Mouse (Mus musculus) mesoderm, embryonic 11.5 days (tissue): Measurements from ENCODE around the gene Zfp523.
"Not testable (repeated sequence)": the region's sequence is repeated elsewhere in the genome, so short reads cannot be mapped to it uniquely, and the experiment has no call there.

ENCODE experiments used
- DNase-seq: peaks from one replicate; pipeline ENCODE4 v3.0.0-alpha.2; 2012; ENCODE audit warnings: low read depth, low spot score

The Zfp523 gene

GRCm38 (mm10) chr17:28209457-28210110 is 32.7 kb downstream of the Zfp523 start:
- no peak for DNase-seq

DNA sequence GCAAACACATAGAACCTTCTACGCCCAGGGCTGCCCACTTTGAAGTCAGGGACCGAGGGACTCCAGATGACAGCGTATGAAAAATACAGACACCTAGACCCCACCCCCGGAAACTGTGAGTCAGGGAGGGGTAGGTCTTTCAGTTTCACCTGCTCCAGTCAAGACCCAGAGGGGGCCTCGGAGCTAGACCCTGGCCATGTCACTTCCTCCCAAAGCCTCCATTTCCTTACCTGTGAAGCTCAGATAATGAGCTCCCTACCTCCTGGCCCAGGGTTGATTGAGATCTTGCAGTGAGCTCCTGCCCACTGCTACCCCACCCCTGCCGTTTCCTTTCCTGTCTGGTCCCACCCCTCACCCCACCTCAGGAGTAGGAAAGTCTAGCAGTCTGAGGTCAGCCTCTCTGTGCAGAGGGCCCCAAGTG is 35.0 kb downstream of the Zfp523 start:
- no peak for DNase-seq

GRCm38 (mm10) chr17:28212391-28212790 is 35.5 kb downstream of the Zfp523 start:
- no peak for DNase-seq

- DNase-seq: no peak
These were observed 36.3 kb downstream of the Zfp523 start for GRCm38 (mm10) chr17:28213236-28213635.

DNA sequence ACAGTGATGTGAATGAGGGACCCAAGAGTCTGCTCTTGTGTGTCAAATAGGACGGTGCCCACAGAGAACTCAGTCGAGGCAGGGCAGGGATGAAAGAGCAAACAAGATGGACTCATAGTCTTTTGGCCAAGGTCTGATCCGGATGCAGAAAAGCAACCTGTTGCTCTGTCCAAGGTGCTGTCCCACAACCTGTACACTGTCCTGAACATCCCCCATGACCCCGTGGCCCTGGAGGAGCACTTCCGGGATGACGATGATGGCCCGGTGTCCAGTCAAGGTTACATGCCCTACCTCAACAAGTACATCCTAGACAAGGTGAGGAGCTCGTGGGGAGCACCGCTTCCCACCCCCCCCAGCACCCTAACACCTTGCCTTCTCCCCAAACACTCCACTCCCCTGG is 39.9 kb downstream of the Zfp523 start:
- DNase-seq: no peak

DNA sequence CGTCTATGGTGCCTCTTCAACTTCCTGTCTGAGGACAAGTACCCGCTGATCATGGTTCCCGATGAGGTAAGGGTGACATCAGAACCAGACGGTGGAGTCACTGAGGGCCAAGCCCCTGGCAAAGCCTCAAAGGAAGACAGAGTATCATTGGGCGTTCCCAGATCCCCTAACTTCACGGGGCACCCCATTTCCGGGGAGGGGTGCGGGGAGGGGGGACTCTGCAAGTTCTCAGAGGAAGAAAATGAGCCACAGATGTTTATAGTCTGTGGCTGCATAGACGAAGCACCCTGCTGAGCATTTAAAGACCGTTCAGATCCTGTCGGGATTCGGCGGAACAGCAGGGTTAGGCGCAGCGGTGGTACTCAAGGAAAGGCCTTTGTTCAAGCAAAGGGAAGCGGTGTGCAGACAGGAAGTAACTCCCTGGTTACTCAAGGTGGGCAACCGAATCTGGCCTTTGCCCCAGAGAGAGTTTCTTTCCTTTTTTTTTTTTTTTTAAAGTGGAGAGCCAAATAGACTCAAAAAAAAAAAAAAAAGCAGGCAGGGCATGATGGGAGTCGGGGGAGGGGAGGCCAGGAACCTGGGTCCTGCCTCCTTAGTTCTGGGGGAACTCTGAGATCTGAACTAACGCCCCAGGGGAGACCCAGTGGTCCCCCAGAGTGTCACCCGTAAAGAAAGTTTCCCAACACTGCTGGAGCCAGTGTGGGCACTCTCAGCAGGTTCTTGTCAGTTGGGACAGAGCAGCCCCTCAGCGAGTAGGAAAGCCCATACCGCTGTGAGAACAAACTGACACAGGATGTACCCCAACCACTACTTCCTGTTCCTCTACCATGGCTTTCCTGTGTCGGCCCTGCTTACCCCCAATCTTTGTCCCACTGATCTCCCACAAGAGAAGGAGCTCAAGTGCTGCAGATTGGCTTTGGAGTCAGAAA is 41.1 kb downstream of the Zfp523 start:
- DNase-seq: no peak

- not testable (repeated sequence) for DNase-seq
These were observed 45.5 kb downstream of the Zfp523 start for GRCm38 (mm10) chr17:28222463-28222862.

- DNase-seq: peak; percentile 90
These were observed 46.8 kb downstream of the Zfp523 start for GRCm38 (mm10) chr17:28223561-28224391.

- DNase-seq: no peak
These were observed 47.7 kb downstream of the Zfp523 start for GRCm38 (mm10) chr17:28224615-28225014.

DNA sequence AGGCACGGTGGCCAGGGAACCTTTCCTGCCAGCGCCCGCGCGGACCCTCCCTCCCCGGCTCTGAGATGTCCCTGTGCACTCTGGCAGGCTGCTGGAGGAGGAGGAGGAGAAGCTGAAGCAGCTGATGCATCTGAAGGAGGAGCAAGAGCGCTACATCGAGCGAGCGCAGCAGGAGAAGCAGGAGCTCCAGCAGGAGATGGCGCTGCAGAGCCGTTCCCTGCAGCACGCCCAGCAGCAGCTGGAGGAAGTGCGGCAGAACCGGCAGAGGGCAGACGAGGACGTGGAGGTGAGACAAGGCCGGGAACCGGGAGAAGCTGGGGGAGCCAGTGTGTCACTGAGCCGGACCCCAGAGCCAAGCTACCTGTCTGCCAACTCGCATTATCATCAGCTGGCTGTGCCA is 49.1 kb downstream of the Zfp523 start:
- DNase-seq: peak; percentile 93

- no peak for DNase-seq
These were observed 53.6 kb downstream of the Zfp523 start for GRCm38 (mm10) chr17:28230486-28230885.

DNA sequence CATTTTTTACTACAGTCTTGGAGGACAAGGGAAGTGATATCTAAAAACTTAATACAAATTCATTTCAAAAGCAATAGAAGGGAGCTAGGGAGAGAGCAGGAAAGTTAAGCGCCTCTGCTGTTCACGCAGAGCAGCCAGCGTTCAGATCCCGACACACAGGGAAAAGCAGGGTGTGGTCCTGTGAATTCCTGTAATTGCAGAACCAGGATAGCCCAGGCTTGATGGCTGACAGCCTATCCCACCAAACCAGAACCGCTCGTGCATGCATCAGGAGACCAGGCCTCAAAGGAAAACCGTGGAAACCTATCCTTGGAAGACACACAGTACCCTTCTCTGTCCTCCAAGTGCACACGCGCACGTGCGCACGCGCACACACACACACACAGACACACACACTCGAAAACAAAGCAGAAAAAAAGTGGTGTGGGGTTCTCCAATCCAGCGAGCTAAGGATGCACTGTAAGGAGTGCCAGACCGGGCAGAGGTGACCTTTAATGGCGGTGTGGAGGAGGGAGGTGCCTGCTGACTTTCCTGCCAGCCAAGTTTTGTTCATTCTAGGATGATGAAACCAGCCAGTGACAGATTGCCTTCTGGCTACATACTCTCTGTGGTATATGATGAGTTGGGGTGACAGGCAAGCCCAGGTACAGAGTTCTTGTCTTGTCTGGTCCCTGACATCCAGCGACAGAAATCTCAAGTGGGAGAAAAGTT is 54.3 kb downstream of the Zfp523 start:
- DNase-seq: no peak

DNA sequence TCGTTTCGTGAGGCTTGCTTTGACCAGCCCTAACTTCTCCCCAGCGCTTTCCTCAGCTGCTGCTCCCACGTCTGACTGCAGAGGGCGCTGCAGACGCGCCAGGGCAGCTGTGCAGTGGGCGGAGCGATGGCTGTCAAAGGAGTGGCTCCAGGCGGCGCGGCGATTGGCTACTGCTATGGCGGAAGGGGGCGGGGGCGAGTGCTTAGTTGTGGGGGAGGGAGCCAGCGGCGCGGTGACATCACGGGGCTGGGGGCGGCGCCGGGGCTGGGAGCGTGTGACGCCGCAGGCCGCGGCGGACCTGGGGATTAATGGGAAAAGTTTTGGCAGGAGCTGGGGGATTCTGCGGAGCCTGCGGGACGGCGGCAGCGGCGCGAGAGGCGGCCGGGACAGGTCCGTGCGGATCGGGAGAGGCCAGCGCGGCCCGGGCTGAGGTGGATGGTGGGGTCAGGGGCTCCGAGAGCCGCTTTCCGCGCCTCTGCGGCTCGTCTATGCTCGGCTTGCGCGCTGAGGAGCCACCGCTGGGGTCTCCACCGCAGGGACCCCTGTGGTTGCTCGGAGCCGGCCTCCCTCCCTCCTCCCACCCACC is 55.6 kb downstream of the Zfp523 start, which contains the start of gene Ppard:
Ppard (plus strand) TSS at position 226 of the 586 bp plus-strand sequence.
- peak; percentile 97 for DNase-seq

DNA sequence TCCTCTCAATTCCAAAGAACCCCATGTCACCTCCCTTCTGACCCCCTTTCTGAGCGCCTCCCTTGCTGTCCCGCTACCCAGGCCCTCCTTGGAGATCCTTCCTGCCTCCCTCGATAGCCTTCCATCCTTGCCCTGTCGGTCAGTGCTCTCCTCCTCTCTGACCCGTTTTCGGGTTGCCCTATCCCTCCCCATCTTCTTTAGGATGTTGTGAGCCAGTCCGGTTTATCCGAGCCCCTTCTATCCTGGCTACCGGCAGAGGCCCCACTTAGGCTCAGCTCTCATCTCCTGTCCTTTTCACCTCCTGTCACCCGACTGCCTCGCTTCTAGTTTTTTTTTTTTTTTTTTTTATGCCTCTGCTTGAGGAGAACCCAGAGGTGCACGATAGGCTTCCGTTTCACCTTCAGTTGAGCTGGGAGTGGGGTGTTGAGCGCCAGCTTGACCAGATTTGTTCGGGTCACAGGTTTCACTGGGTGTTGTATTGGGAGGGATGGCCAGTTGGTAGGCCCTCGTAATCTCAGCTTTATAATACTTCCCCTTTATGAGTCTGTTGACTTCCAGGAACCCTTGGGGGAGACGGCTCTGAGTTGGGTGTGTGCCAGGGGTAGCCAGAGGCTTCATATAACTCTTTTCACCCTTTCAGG is 56.3 kb downstream of the Zfp523 start:
- DNase-seq: no peak

DNA sequence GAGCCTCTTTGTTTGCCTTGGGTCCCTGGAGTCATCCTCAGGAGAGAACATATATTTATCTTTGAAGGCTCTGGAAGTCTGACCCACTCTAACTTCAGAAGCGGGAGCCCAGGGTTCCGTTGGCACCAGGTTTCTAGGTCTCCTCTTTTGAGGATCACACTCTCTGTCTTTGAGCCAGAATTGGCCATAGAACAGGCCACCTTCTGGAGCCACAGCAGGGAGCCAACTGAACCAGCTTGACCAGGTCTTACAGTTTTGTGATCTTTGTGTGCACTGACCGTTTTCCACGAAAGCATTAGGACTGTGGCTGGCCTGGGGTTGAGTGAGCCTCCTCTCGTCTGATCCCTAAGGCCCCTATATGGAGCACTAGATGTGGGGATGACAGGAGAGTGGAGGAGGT is 57.7 kb downstream of the Zfp523 start:
- no peak for DNase-seq

GRCm38 (mm10) chr17:28235982-28236635 is 59.2 kb downstream of the Zfp523 start:
- DNase-seq: no peak

DNA sequence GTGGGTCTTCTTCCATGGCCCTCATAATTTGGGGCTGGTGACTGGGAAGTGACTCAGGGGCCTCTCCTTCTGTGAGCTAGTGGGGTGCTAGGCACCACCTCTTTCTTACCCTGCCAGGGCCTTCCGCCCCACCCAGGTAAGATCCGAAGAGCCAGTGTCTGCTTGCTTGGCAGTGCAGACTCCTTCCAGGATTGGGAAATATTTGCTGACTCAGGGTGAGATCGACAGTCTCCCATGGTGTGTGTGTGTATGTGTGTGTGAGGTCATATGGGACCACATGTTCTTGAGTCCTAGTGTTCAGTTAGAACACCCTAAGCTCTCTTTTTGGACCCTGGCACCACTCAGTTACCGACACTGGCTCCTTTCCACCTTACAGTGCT is 59.7 kb downstream of the Zfp523 start:
- DNase-seq: no peak

DNA sequence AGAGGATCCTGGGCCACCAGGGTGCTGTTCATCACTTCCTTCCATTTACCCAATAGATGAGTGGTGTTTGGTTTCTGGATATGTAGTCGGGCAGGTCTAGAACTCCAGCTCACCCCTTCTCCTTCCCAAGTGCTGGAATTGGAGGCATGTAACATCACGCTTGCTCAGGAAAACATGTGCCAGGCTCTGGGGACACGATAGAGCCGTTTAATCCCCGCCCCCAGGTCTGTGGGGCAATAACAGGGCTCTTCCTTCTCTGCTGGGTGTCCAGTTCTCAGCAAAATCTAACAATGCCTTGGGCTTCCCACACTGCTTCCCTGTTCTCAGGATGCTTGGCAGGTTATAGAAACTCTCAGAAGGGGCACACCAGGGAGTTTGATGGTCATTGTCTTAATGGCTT is 60.4 kb downstream of the Zfp523 start:
- DNase-seq: no peak

DNA sequence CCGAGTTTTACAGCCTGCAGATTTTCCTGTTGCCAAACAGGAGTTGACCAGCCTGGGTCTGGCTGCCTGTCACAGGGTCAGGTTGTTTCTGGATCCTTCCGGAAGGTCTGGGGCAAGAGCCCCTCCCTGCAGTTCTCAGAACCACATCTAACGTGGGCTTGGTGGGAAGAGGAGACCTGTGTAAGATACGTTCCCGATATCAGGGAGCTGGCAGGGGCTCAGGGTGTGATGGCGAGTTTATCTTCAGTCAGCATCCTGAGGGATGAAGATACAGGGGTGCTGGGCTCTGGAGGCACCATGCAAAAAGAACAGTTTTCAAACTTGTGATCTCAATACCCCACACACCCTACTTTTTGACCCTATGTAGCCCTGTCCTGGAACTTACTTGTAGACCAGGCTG is 60.9 kb downstream of the Zfp523 start:
- no peak for DNase-seq

DNA sequence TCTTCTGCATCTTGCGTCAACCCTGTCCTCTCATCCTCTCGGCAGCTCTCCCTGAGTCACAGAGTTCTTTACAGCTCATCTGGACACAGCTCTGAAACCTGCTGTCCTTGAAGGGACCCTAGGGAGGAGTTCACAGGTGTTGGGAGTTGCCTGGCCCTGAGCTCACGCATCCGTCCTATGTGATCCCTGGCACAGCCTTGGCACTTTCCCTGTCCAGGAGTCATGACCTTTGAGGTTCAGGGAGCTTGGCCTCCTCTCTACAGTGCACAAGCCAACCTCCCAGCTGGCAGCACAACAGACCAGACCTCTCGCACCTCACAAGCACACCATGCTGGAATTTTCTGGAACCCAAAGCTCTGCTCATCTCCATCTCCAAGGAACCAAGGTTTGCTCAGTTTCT is 63.9 kb downstream of the Zfp523 start:
- no peak for DNase-seq
